Mouse (Mus musculus) megakaryocyte-erythroid progenitor cell, adult 5-6 weeks (primary cell): ENCODE results near the gene Olfr1328. TPM values are rescaled to one million over a fixed set of nuclear protein-coding genes. Genes with fewer than 3 reads are reported as not detected.
"Not testable (repeated sequence)": the region's sequence is repeated elsewhere in the genome, so short reads cannot be mapped to it uniquely, and the experiment has no call there.

Experiments
- ATAC-seq: replicated peaks from 2 replicates; pipeline ENCODE4 v1.8.0; 2016; ENCODE audit warnings: mild to moderate bottlenecking, inconsistent platforms; ENCODE audit not compliant: severe bottlenecking, poor library complexity, low FRiP score, low TSS enrichment
- total RNA-seq, 2 experiments: library from RNA; stranded (forward) in 1 of 2; stranded (reverse) in 1 of 2; fragments of 200-1000, 215-1000 nt in 1 of 2; fragments of >200 nt in 1 of 2; fragmentation: Nextera tagmentation in 1 of 2; gene quantifications; 2 replicates each; pipeline ENCODE4 v1.2.3; 2014 to 2017

Olfr1328 gene
- not detected in 2 replicates for total RNA-seq (2014; fragmentation: Nextera tagmentation)
- not detected in 2 replicates for total RNA-seq (2017)

DNA sequence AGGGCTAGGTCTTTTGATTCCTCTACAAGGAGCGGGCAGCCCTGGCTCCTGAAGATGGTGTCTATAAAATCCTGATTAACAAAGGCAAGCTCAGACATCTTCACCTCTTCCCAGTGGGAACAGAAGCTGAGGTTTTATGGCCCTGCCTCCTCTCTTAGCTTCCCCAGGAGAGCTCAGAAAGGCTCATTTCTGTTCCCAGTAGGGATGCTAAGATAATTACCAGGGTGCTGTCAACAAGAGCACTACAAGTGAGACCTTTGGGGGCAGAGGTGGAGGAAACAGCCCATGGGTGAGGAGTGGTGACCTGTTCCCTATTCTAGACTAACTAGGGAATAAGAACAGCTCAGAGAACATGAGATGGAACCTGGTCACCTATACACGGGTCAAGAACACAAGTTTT lies at the start of gene Olfr1328:
Gene Olfr1328 (minus strand): TSS at position 101 of the 400 bp plus-strand sequence.
- ATAC-seq, result no peak

DNA sequence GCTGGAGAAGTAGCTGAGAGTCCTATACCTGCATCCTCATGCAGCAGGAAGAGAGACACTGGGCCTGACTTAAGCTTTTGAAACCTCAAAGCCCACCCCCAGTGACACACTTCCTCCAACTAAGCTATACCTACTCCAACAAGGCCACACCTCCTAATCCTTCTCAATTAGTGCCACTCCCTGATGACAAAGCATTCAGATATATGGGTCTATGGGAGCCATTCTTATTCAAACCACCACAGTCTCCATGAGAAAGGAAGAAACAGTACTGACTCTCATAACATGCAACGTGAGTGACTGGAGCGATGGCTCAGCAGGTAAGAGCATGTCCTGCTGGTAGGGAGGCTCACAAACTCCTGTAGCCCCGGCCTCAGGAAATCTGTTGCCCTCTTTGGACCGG lies 46.9 kb upstream of the Olfr1328 start:
- no peak for ATAC-seq

DNA sequence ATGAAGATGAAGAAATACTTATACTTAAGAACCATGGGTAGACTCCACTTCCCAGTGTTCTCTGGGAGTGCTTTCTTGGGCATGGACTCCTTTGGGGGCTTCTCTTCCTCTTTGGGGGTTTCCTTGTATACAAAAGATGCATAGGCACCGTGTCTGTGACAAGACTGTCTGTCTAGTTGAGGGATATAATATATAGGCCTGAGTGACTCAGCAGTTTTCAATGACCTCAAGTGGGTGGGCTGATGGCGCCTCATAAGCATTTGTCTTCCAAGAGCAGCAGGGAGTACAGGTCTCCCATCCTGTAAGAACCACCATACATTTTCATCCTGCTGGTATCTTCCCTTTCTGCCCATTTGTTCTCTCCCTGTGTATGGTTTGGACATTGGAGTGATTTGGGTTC lies 34.9 kb upstream of the Olfr1328 start:
- no peak for ATAC-seq

DNA sequence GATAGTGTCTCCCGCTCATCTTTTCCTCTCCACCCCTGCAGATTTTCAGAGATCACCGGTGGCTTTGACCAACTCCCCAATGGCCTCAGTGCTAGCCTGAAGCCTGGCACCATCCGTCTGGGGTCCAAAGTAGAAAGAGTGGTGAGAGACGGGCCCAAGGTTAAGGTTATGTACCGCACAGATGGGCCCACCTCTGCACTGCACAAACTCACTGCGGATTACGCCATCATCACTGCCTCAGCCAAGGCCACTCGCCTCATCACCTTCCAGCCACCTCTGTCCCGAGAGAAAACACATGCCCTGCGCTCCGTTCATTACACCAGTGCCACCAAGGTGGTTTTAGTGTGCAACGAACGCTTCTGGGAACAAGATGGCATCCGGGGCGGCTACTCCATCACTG lies 29.3 kb upstream of the Olfr1328 start:
- no peak for ATAC-seq

DNA sequence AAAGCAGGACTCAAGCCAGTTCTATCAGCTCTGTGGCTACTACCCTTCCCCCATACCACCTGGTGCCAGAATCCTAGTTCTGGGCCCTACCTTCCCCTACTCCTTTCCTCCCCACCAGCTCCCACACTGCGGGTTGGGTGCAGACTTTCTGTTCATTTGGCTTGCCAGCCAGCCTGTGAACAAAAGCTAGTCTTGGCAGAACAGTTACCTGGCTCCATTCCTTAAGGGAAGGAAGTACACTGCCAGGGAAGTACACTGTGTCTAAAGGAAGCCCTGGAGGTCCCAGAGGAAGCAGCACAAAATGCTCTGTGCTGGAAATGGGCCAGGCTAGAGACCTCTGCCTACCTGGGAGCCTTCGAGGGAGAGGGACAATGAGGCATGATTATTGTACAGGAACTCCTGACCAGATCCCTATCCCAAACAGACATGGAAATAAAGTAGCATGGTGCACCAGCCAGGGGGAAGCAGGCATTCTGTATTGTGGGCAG lies 22.8 kb upstream of the Olfr1328 start, which contains the start of gene Lao1:
Gene Lao1 (plus strand): TSS at position 438 of the 488 bp plus-strand sequence.
- ATAC-seq, result no peak

DNA sequence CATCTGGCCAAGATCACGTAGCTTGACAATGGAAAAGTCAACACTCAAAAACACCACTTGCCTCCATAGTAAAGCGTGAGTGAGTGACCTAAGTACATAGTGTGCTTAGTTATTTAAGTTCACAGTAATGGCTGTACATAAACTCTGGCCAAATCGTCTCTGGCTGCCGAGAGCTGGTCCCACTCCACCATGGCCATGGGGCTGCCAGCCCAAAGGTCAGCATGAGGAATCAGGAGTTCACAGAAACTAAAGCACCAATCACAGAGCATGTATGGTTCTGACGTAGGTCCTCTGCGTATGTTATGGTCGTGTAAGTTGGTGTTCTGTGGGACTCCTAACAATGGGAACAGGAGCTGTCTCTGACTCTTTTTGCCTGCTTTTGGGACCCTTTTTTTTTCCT lies 20.4 kb upstream of the Olfr1328 start:
- ATAC-seq, result no peak

DNA sequence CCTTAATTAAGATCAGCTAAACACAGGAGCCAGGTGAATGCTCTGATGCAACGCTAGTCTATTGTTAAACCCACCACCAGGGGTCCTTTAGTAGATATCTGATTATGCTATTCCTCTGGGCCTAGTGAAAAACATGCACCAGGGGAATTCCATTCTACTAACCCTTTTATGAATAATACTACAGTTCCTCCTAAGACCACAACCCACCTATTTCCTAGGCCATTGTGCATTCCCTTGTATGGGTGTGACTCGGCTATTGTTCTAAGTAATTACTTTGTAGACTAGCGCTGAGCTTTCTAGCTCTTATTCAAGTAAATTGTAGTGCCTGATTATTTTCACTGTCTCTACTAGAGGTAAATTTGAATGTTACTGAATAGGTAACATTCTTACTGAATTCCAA lies 7.1 kb downstream of the Olfr1328 start:
- ATAC-seq, result not testable (repeated sequence)

DNA sequence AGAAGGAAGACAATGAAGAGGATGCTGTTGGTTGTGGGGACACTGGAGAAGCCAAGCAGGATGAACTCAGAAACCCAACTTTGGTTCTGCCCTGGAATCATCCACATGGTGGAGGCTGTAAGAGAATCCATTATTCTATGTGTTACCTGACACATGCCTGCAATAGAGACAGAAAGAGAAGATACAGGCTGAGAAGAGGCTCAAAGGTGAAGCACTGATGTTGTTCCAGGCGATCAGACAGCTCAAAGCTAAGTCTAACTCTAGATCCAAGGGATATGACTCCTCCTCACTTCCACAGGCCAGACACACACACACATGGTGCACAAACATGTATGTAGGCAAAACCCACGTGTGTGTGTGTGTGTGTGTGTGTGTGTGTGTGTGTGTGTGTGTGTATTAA lies 21.0 kb downstream of the Olfr1328 start, which contains the start of gene Olfr1329:
Gene Olfr1329 (minus strand): TSS at position 101 of the 400 bp plus-strand sequence.
- ATAC-seq, result not testable (repeated sequence)

DNA sequence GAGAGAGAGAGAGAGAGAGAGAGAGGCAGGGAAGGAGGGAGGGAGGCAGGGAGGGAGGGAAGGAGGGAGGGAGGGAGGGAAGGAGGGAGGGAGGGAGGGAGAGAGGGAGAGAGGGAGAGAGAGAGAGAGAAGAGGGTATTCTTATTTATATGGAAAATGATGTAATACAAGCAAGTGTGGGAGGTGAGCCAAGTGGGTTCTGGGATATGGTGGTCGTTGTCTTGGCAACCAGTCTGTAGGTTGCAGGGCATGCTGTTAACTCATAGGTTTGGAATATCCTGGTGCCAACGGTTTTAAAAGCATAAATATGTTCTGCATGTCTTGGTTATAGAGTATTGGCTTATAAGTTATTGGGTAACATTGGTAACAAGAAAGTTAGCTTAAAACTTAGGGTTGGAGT lies 36.4 kb downstream of the Olfr1328 start:
- ATAC-seq, result no peak

DNA sequence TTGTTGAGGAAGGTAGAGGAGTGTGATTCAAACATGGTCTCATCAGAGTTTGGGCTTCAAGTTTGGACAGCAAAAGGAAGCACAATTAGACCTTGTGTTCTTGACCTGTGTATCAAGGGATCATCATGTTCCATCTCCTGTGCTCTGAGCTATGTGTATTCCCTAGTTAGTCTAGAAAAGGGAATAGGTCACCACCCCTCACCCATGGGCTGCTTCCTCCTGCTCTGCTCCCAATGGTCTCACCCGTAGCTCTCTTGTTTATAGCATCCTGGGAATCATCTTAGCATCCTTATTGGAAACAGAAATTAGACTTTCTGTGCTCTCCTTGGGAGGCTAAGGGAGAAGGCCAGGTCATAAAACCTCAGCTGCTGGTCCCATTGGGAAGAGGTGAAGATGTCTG lies 50.1 kb downstream of the Olfr1328 start, which contains the start of gene Olfr1330:
Gene Olfr1330 (plus strand): TSS at position 301 of the 400 bp plus-strand sequence.
- ATAC-seq, result no peak

Other genes starting within 250 kb of the Olfr1328 start
- gene Olfr1342, start 245.9 kb downstream of the Olfr1328 start, total RNA-seq (2014; fragmentation: Nextera tagmentation), result not detected in 2 replicates
- gene Olfr1342, start 245.9 kb downstream of the Olfr1328 start, total RNA-seq (2017), result not detected in 2 replicates
- gene Olfr1341, start 235.1 kb downstream of the Olfr1328 start, total RNA-seq (2014; fragmentation: Nextera tagmentation), result not detected in 2 replicates
- gene Olfr1341, start 235.1 kb downstream of the Olfr1328 start, total RNA-seq (2017), result not detected in 2 replicates
- gene Olfr1340, start 218.5 kb downstream of the Olfr1328 start, total RNA-seq (2014; fragmentation: Nextera tagmentation), result not detected in 2 replicates
- gene Olfr1340, start 218.5 kb downstream of the Olfr1328 start, total RNA-seq (2017), result not detected in 2 replicates
- not detected in 2 replicates for gene Olfr1339, start 206.4 kb downstream of the Olfr1328 start, total RNA-seq (2014; fragmentation: Nextera tagmentation)
- gene Olfr1339, start 206.4 kb downstream of the Olfr1328 start, total RNA-seq (2017), result not detected in 2 replicates
- not detected in 2 replicates for gene Olfr1338, start 179.9 kb downstream of the Olfr1328 start, total RNA-seq (2014; fragmentation: Nextera tagmentation)
- not detected in 2 replicates for gene Olfr1338, start 179.9 kb downstream of the Olfr1328 start, total RNA-seq (2017)
- gene Olfr1337, start 156.0 kb downstream of the Olfr1328 start, total RNA-seq (2014; fragmentation: Nextera tagmentation), result not detected in 2 replicates
- gene Olfr1337, start 156.0 kb downstream of the Olfr1328 start, total RNA-seq (2017), result not detected in 2 replicates
- gene Olfr1335, start 128.7 kb downstream of the Olfr1328 start, total RNA-seq (2014; fragmentation: Nextera tagmentation), result not detected in 2 replicates
- gene Olfr1335, start 128.7 kb downstream of the Olfr1328 start, total RNA-seq (2017), result not detected in 2 replicates
- not detected in 2 replicates for gene Olfr1333, start 102.3 kb downstream of the Olfr1328 start, total RNA-seq (2014; fragmentation: Nextera tagmentation)
- gene Olfr1333, start 102.3 kb downstream of the Olfr1328 start, total RNA-seq (2017), result not detected in 2 replicates
- not detected in 2 replicates for gene Olfr1331, start 74.0 kb downstream of the Olfr1328 start, total RNA-seq (2014; fragmentation: Nextera tagmentation)
- gene Olfr1331, start 74.0 kb downstream of the Olfr1328 start, total RNA-seq (2017), result not detected in 2 replicates
- gene Olfr1330, start 50.0 kb downstream of the Olfr1328 start, total RNA-seq (2014; fragmentation: Nextera tagmentation), result not detected in 2 replicates
- not detected in 2 replicates for gene Olfr1330, start 50.0 kb downstream of the Olfr1328 start, total RNA-seq (2017)
- gene Olfr1329, start 21.1 kb downstream of the Olfr1328 start, total RNA-seq (2014; fragmentation: Nextera tagmentation), result not detected in 2 replicates
- not detected in 2 replicates for gene Olfr1329, start 21.1 kb downstream of the Olfr1328 start, total RNA-seq (2017)
- not detected in 2 replicates for gene Lao1, start 23.0 kb upstream of the Olfr1328 start, total RNA-seq (2014; fragmentation: Nextera tagmentation)
- not detected in 2 replicates for gene Lao1, start 23.0 kb upstream of the Olfr1328 start, total RNA-seq (2017)
- 0.98 and 2.6 TPM in 2 replicates for gene Slc2a1, start 170.1 kb upstream of the Olfr1328 start, total RNA-seq (2014; fragmentation: Nextera tagmentation)
- gene Slc2a1, start 170.1 kb upstream of the Olfr1328 start, total RNA-seq (2017), result 2.1 and 5.0 TPM in 2 replicates
- 44.4 and 47.3 TPM in 2 replicates for gene Zfp691, start 235.6 kb upstream of the Olfr1328 start, total RNA-seq (2014; fragmentation: Nextera tagmentation)
- 6.5 and 8.1 TPM in 2 replicates for gene Zfp691, start 235.6 kb upstream of the Olfr1328 start, total RNA-seq (2017)